Mouse (Mus musculus): ENCODE measurements around the gene Nmnat2.

GRCm38 (mm10) chr1:153037353-153038345, 82.9 kb downstream of the Nmnat2 start:
- TF ChIP-seq FLI1 (IDR thresholded peaks at IDR 0.05; ENCODE audit: low read length), result no peak
- TF ChIP-seq GATA1 (IDR thresholded peaks at IDR 0.05; ENCODE audit: borderline replicate concordance, low read length), result no peak

Data from megakaryocyte, embryonic 14.5 days (primary cell).